Mouse (Mus musculus): ENCODE measurements around the gene Rabif. TPM values are rescaled to one million over a fixed set of nuclear protein-coding genes. Genes with fewer than 3 reads are reported as not detected.
"Not testable (repeated sequence)": the region's sequence is repeated elsewhere in the genome, so short reads cannot be mapped to it uniquely, and the experiment has no call there.

The Rabif gene
- total and polyA plus RNA-seq, 3 experiments: 21.5 to 21.8 TPM; not detected in 1

DNA sequence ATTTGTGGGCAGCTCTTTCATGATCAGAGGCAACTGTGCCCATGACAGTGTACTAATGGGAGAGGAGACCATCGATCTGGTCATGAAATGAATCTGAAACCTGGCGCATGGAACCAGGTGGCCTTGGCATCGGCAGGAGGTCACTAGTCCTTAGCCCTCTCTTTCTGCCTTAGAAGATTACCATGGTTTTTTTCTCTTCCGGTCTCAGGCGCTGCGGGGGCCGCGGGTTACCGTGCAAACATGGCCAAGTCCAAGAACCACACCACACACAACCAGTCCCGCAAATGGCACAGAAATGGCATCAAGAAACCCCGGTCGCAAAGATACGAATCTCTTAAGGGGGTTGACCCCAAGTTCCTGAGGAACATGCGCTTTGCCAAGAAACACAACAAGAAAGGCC lies 23.4 kb downstream of the Rabif start:
- H3K27ac ChIP-seq (ENCODE audit: control insufficient read depth, low read depth, low read length); DNase-seq (ENCODE audit: low read depth, low spot score): not testable (repeated sequence)

GRCm38 (mm10) chr1:134518677-134519076 lies 24.2 kb downstream of the Rabif start:
- no peaks in the 10 kb centered on the region for H3K9me3 ChIP-seq (replicated peaks; ENCODE audit: insufficient read depth, low read length)
- TF ChIP-seq JUND (IDR thresholded peaks at IDR 0.05; ENCODE audit: low read depth, low read length) (peak; percentile 67; the same call in 1 of the 2 replicates), TAL1 (IDR thresholded peaks at IDR 0.05; ENCODE audit: low read length) (no peak), BHLHE40 (IDR thresholded peaks at IDR 0.05; ENCODE audit: borderline replicate concordance, low read depth, low read length) (no peak), ZKSCAN1 (IDR thresholded peaks at IDR 0.05; ENCODE audit: low read depth, low read length) (no peak), ELF1 (IDR thresholded peaks at IDR 0.05; ENCODE audit: low read depth, low read length) (peak; percentile 63; the same call in 1 of the 2 replicates), RAD21 (IDR thresholded peaks at IDR 0.05; ENCODE audit: low read depth, low read length) (peak; percentile 86), CTCF (IDR thresholded peaks at IDR 0.05 in 2 of 3, conservative IDR thresholded peaks at IDR 0.05 in 1 of 3; ENCODE audit: control insufficient read depth in 1 of 3, insufficient read depth in 1 of 3, low read depth in 2 of 3, low read length in 3 of 3, poor library complexity in 1 of 3, severe bottlenecking in 1 of 3) (peak; percentile 77 to 87 (median 86)), E2F4 (IDR thresholded peaks at IDR 0.05; ENCODE audit: borderline replicate concordance, low read depth, low read length) (no peak), CHD2 (IDR thresholded peaks at IDR 0.05; ENCODE audit: low read length) (no peak), MYC (IDR thresholded peaks at IDR 0.05; ENCODE audit: low read depth, low read length) (0 out of 2 replicates have a peak, but pooled peaks have one; percentile 25), ZC3H11A (IDR thresholded peaks at IDR 0.05; ENCODE audit: low read depth, low read length) (peak; percentile 74), SIN3A (IDR thresholded peaks at IDR 0.05; ENCODE audit: low read length) (peak; percentile 76), TCF12 (IDR thresholded peaks at IDR 0.05; ENCODE audit: low read depth, low read length) (peak; percentile 55), TBP (IDR thresholded peaks at IDR 0.05; ENCODE audit: low read depth, low read length) (peak; percentile 57; the same call in 1 of the 2 replicates), ETS1 (IDR thresholded peaks at IDR 0.05; ENCODE audit: low read depth, low read length) (peak; percentile 93), GATA1 (IDR thresholded peaks at IDR 0.05; ENCODE audit: low read depth, low read length) (0 out of 2 replicates have a peak, but pooled peaks have one; percentile 36), RCOR1 (IDR thresholded peaks at IDR 0.05; ENCODE audit: low read depth, low read length) (peak; percentile 45; the same call in 1 of the 2 replicates), HCFC1 (IDR thresholded peaks at IDR 0.05; ENCODE audit: low read depth, low read length) (0 out of 2 replicates have a peak, but pooled peaks have one; percentile 34), POLR2A (IDR thresholded peaks at IDR 0.05; ENCODE audit: control insufficient read depth in 1 of 2, insufficient read depth in 1 of 2, low read depth in 1 of 2, low read length in 2 of 2, poor library complexity in 1 of 2) (no peak), USF2 (IDR thresholded peaks at IDR 0.05; ENCODE audit: borderline replicate concordance in 1 of 2, insufficient read depth in 1 of 2, low read depth in 1 of 2, low read length in 2 of 2) (no peak), ZNF384 (IDR thresholded peaks at IDR 0.05; ENCODE audit: low read depth, low read length) (peak; percentile 97), EP300 (IDR thresholded peaks at IDR 0.05; ENCODE audit: low read depth in 1 of 2, low read length in 2 of 2) (peak; percentile 17 to 68; a peak in 3 of 4 replicates), SMC3 (IDR thresholded peaks at IDR 0.05; ENCODE audit: low read depth, low read length) (peak; percentile 73)
- peak overlapping the region; percentile 58 for H3K9ac ChIP-seq (ENCODE audit: control insufficient read depth, low read depth, low read length, poor library complexity, severe bottlenecking)
- peaks cover 0 to 26% of the 10 kb centered on the region in 2 experiments; a peak in 2 of 4 replicates for H3K36me3 ChIP-seq (ENCODE audit: control insufficient read depth in 1 of 2, insufficient read depth in 2 of 2, low read length in 2 of 2)
- H3K4me3 ChIP-seq (ENCODE audit: control insufficient read depth in 1 of 2, insufficient read depth in 1 of 2, low read depth in 2 of 2, low read length in 2 of 2): peak overlapping the region; percentile 21 to 27; a peak in 1 of 4 replicates
- H3K79me2 ChIP-seq (ENCODE audit: control insufficient read depth, insufficient read depth, low read length, poor library complexity): no peaks in the 10 kb centered on the region
- peak overlapping the region; percentile 84 for H3K27ac ChIP-seq (ENCODE audit: control insufficient read depth, low read depth, low read length)
- DNase-seq (ENCODE audit: low read depth, low spot score): peak; percentile 95
- H3K4me1 ChIP-seq (ENCODE audit: control insufficient read depth in 1 of 2, insufficient read depth in 2 of 2, low read length in 2 of 2): peaks cover 23 to 32% of the 10 kb centered on the region in 2 experiments
- no peaks in the 10 kb centered on the region for H3K27me3 ChIP-seq (ENCODE audit: control insufficient read depth in 1 of 2, insufficient read depth in 2 of 2, low read length in 2 of 2)

More for the DNA sequence above, 23.4 kb downstream of the Rabif start:
- not testable (repeated sequence) for H3K79me2 ChIP-seq (ENCODE audit: control insufficient read depth, insufficient read depth, low read length, poor library complexity); H3K4me3 ChIP-seq (ENCODE audit: control insufficient read depth in 1 of 2, insufficient read depth in 1 of 2, low read depth in 2 of 2, low read length in 2 of 2); H3K9ac ChIP-seq (ENCODE audit: control insufficient read depth, low read depth, low read length, poor library complexity, severe bottlenecking); H3K27me3 ChIP-seq (ENCODE audit: control insufficient read depth in 1 of 2, insufficient read depth in 2 of 2, low read length in 2 of 2); H3K9me3 ChIP-seq (replicated peaks; ENCODE audit: insufficient read depth, low read length)
- Histone ChIP-seq H3K4me1 (ENCODE audit: control insufficient read depth in 1 of 2, insufficient read depth in 2 of 2, low read length in 2 of 2) (peaks cover 23 to 36% of the 10 kb centered on the region in 2 experiments), H3K36me3 (ENCODE audit: control insufficient read depth in 1 of 2, insufficient read depth in 2 of 2, low read length in 2 of 2) (peaks cover 0 to 26% of the 10 kb centered on the region in 2 experiments; a peak in 2 of 4 replicates)

- H3K36me3 ChIP-seq (ENCODE audit: control insufficient read depth in 1 of 2, insufficient read depth in 2 of 2, low read length in 2 of 2): peaks cover 0 to 24% of the 10 kb centered on the region in 2 experiments; a peak in 2 of 4 replicates
- not testable (repeated sequence) for H3K79me2 ChIP-seq (ENCODE audit: control insufficient read depth, insufficient read depth, low read length, poor library complexity); H3K9ac ChIP-seq (ENCODE audit: control insufficient read depth, low read depth, low read length, poor library complexity, severe bottlenecking); H3K4me3 ChIP-seq (ENCODE audit: control insufficient read depth in 1 of 2, insufficient read depth in 1 of 2, low read depth in 2 of 2, low read length in 2 of 2); H3K27me3 ChIP-seq (ENCODE audit: control insufficient read depth in 1 of 2, insufficient read depth in 2 of 2, low read length in 2 of 2); H3K9me3 ChIP-seq (replicated peaks; ENCODE audit: insufficient read depth, low read length); DNase-seq (ENCODE audit: low read depth, low spot score)
- peaks cover 23 to 29% of the 10 kb centered on the region in 2 experiments for H3K4me1 ChIP-seq (ENCODE audit: control insufficient read depth in 1 of 2, insufficient read depth in 2 of 2, low read length in 2 of 2)
- peak overlapping the region; percentile 84 for H3K27ac ChIP-seq (ENCODE audit: control insufficient read depth, low read depth, low read length)
Observed at GRCm38 (mm10) chr1:134519201-134519600, 24.8 kb downstream of the Rabif start.
